Mouse (Mus musculus) ES-Bruce4 (cell line): Measurements from ENCODE around the gene Magi1. TPM values are rescaled to one million over a fixed set of nuclear protein-coding genes. Genes with fewer than 3 reads are reported as not detected.

Source experiments
- H3K27ac ChIP-seq: 2 replicates; pipeline ENCODE4 v1.5.1; 2012; ENCODE audit warnings: low read length, inconsistent platforms; ENCODE audit not compliant: insufficient read depth
- H3K27me3 ChIP-seq: 2 replicates; pipeline ENCODE4 v1.6.1; 2012; ENCODE audit warnings: mild to moderate bottlenecking, low read length, inconsistent platforms; ENCODE audit not compliant: control insufficient read depth, poor library complexity, insufficient read depth, severe bottlenecking
- H3K36me3 ChIP-seq: 2 replicates; pipeline ENCODE4 v1.6.1; 2012; ENCODE audit warnings: inconsistent platforms, mild to moderate bottlenecking, low read length, moderate library complexity; ENCODE audit not compliant: control insufficient read depth, poor library complexity, insufficient read depth, severe bottlenecking
- H3K4me1 ChIP-seq: one replicate; pipeline ENCODE4 v1.8.1; 2011; ENCODE audit warnings: low read length; ENCODE audit not compliant: control insufficient read depth, insufficient read depth
- H3K4me3 ChIP-seq: 2 replicates; pipeline ENCODE4 v1.5.1; 2011; ENCODE audit warnings: low read depth, mild to moderate bottlenecking, low read length
- H3K9ac ChIP-seq: 2 replicates; pipeline ENCODE4 v1.6.1; 2012; ENCODE audit warnings: low read depth, mild to moderate bottlenecking, inconsistent platforms; ENCODE audit not compliant: poor library complexity, severe bottlenecking
- H3K9me3 ChIP-seq: replicated peaks from 2 replicates; pipeline ENCODE4 v1.6.1; 2012; ENCODE audit warnings: mild to moderate bottlenecking, low read length, inconsistent platforms; ENCODE audit not compliant: control insufficient read depth, poor library complexity, insufficient read depth, severe bottlenecking
- CTCF ChIP-seq: IDR thresholded peaks from one replicate; pipeline ENCODE4 v1.8.1; 2011; ENCODE audit warnings: low read depth, low read length
- EP300 ChIP-seq: IDR thresholded peaks from 2 replicates; pipeline ENCODE4 v1.6.1; 2011; ENCODE audit warnings: low read depth, low read length; ENCODE audit not compliant: insufficient read depth
- POLR2A ChIP-seq: IDR thresholded peaks from one replicate; pipeline ENCODE4 v1.8.1; 2011; ENCODE audit warnings: low read length; ENCODE audit not compliant: insufficient read depth
- polyA plus RNA-seq: library from polyadenylated mRNA; stranded (reverse); fragments of >200 nt; gene quantifications from 2 replicates; pipeline ENCODE4 v1.2.4, GENCODE M21; 2011; ENCODE audit warnings: low read depth; ENCODE audit not compliant: missing spikeins, insufficient read depth, insufficient read length

The Magi1 gene
- polyA plus RNA-seq, 1 experiment = 22.4 TPM

- H3K9ac ChIP-seq = no peak overlapping the region
- no peaks in the 10 kb centered on the region for H3K4me1 ChIP-seq
Observed at GRCm38 (mm10) chr6:94251358-94251945, 32.3 kb downstream of the Magi1 start.

GRCm38 (mm10) chr6:94249286-94249790 lies 34.4 kb downstream of the Magi1 start:
- TF ChIP-seq EP300 = no peak
- no peak for TF ChIP-seq POLR2A
- no peak for TF ChIP-seq CTCF
- Histone ChIP-seq H3K9me3 (no peaks in the 10 kb centered on the region), H3K36me3 (no peaks in the 10 kb centered on the region), H3K27me3 (no peaks in the 10 kb centered on the region), H3K4me3 (no peak overlapping the region), H3K9ac (no peak overlapping the region), H3K27ac (no peak overlapping the region), H3K4me1 (no peaks in the 10 kb centered on the region)

More at GRCm38 (mm10) chr6:94251358-94251945, 32.3 kb downstream of the Magi1 start:
- TF ChIP-seq EP300 = no peak
- no peak for TF ChIP-seq POLR2A
- TF ChIP-seq CTCF = no peak
- no peaks in the 10 kb centered on the region for H3K9me3 ChIP-seq
- no peaks in the 10 kb centered on the region for H3K36me3 ChIP-seq
- no peak overlapping the region for H3K4me3 ChIP-seq
- H3K27me3 ChIP-seq = no peaks in the 10 kb centered on the region
- no peak overlapping the region for H3K27ac ChIP-seq

GRCm38 (mm10) chr6:94241251-94241650 lies 42.5 kb downstream of the Magi1 start:
- no peak for TF ChIP-seq CTCF
- no peak for TF ChIP-seq EP300
- TF ChIP-seq POLR2A = no peak
- H3K9ac ChIP-seq = no peak overlapping the region

GRCm38 (mm10) chr6:94238643-94239042 lies 45.1 kb downstream of the Magi1 start:
- TF ChIP-seq CTCF = no peak
- no peak for TF ChIP-seq POLR2A
- TF ChIP-seq EP300 = no peak
- Histone ChIP-seq H3K27me3 (no peaks in the 10 kb centered on the region), H3K27ac (no peak overlapping the region), H3K4me3 (no peak overlapping the region), H3K36me3 (no peaks in the 10 kb centered on the region), H3K4me1 (no peaks in the 10 kb centered on the region), H3K9ac (no peak overlapping the region), H3K9me3 (no peaks in the 10 kb centered on the region)

More at GRCm38 (mm10) chr6:94241251-94241650, 42.5 kb downstream of the Magi1 start:
- Histone ChIP-seq H3K36me3 (no peaks in the 10 kb centered on the region), H3K4me3 (no peak overlapping the region), H3K27ac (no peak overlapping the region), H3K9me3 (no peaks in the 10 kb centered on the region), H3K27me3 (no peaks in the 10 kb centered on the region), H3K4me1 (no peaks in the 10 kb centered on the region)

DNA sequence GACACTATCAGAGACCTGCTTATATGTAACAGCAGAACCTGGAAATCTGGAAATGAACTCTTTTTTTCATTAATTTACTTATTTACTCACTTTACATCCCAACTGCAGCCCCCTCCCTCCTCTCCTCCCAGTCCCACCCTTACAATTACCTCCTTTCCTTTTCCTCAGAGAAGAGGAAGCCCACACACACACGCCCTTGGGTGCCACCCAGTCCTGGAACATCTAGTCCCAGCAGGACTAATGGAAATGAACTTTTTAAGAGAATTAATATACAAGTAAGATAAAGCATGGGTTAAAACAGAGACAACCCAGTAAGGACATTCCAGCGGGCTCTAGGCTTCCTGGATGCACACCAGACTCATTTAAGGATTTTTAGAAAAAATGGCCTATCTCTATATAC lies 46.8 kb downstream of the Magi1 start:
- Histone ChIP-seq H3K9ac (no peak overlapping the region), H3K36me3 (no peaks in the 10 kb centered on the region), H3K9me3 (no peaks in the 10 kb centered on the region), H3K27ac (no peak overlapping the region), H3K27me3 (no peaks in the 10 kb centered on the region), H3K4me3 (no peak overlapping the region), H3K4me1 (no peaks in the 10 kb centered on the region)
- TF ChIP-seq EP300 (no peak), POLR2A (no peak), CTCF (no peak)

- Histone ChIP-seq H3K9ac (no peak overlapping the region), H3K9me3 (no peaks in the 10 kb centered on the region), H3K27ac (no peak overlapping the region), H3K36me3 (no peaks in the 10 kb centered on the region), H3K27me3 (no peaks in the 10 kb centered on the region), H3K4me1 (no peaks in the 10 kb centered on the region), H3K4me3 (no peak overlapping the region)
- TF ChIP-seq POLR2A = no peak
- TF ChIP-seq EP300 = no peak
- TF ChIP-seq CTCF = no peak
Observed at GRCm38 (mm10) chr6:94232243-94232785, 51.4 kb downstream of the Magi1 start.
